Comparison of ENCODE assay signal across 19 mouse cellular contexts in the genomic region with DNA sequence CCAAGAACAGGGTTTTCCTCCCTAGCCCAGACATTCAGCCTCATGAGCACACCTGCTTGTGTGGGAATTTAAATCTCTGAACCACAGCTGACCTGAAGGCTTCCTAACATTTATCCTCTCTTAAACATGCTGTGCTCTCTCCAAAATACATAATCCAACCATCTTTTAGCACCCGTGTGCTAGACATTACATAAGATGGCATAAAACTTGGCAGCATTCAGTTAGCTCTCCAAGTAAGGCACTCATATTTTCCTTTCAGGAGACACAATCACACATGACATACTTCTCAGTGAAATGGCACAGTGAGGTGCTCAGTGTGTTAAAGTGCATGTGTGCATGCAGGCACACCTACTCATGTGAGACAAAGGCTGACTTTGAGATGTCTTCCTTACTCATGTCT. TPM values are rescaled to one million over a fixed set of nuclear protein-coding genes. Genes with fewer than 3 reads are reported as not detected.
DNase-seq lines count a peak whose midpoint lies in the region; ATAC-seq lines count a peak whose summit lies in the region.
"Had no signal": no experiment of that assay in that cellular context is flagged by ENCODE, and none has a peak within 500 bp of the region (broad histone marks: within the 10 kb centered on the region; RNA-seq: fewer than 3 reads in every experiment).

No protein-coding gene starts in this region.

- intact Hi-C loops in heart, postnatal 36 days (cut with DNase I) = no loop called here

- peak overlapping the region; percentile 41; the same call in 1 of the 2 replicates for H3K27ac ChIP-seq in heart, embryonic 11.5 days (ENCODE audit: low read depth, low read length)
- no peak overlapping the region for H3K27ac ChIP-seq in intestine, embryonic 14.5 days (ENCODE audit: low read depth)
- H3K27ac ChIP-seq in intestine, embryonic 16.5 days (ENCODE audit: low read length) = no peak overlapping the region
- H3K27ac ChIP-seq: forebrain, embryonic 13.5 days; hindbrain, embryonic 12.5 days; liver, embryonic 14.5 days; midbrain, embryonic 12.5 days; neural tube, embryonic 13.5 days had no signal

- H3K4me2 ChIP-seq in heart, embryonic 11.5 days = peak overlapping the region; percentile 34
- H3K4me2 ChIP-seq in intestine, embryonic 14.5 days (ENCODE audit: low read length) = no peak overlapping the region
- H3K4me2 ChIP-seq in intestine, embryonic 16.5 days (ENCODE audit: low read depth, low read length) = no peak overlapping the region
- H3K4me2 ChIP-seq: forebrain, embryonic 13.5 days; hindbrain, embryonic 12.5 days; kidney, embryonic 15.5 days; midbrain, embryonic 12.5 days; neural tube, embryonic 13.5 days had no signal

- no peak for ATAC-seq in heart, embryonic 11.5 days (replicated peaks; ENCODE audit: insufficient number of reproducible peaks, low FRiP score, low TSS enrichment)
- ATAC-seq in intestine, embryonic 14.5 days (replicated peaks; ENCODE audit: low FRiP score, low TSS enrichment, low read depth) = no peak
- ATAC-seq in intestine, embryonic 16.5 days = no peak
- ATAC-seq: forebrain, embryonic 13.5 days had no signal

- H3K9me3 ChIP-seq in heart, embryonic 11.5 days (replicated peaks; ENCODE audit: control insufficient read depth, low read length) = no peaks in the 10 kb centered on the region
- H3K9me3 ChIP-seq in intestine, embryonic 14.5 days (ENCODE audit: control insufficient read depth, low read length) = no peaks in the 10 kb centered on the region
- no peaks in the 10 kb centered on the region for H3K9me3 ChIP-seq in intestine, embryonic 16.5 days (ENCODE audit: control insufficient read depth, low read length)
- H3K9me3 ChIP-seq: forebrain, embryonic 13.5 days; hindbrain, embryonic 12.5 days; kidney, embryonic 15.5 days; midbrain, embryonic 12.5 days; neural tube, embryonic 13.5 days had no signal

- peaks cover 63% of the 10 kb centered on the region for H3K4me1 ChIP-seq in heart, embryonic 11.5 days (ENCODE audit: control insufficient read depth, insufficient read depth, low read length)
- peaks cover 33% of the 10 kb centered on the region for H3K4me1 ChIP-seq in intestine, embryonic 14.5 days (replicated peaks; ENCODE audit: control insufficient read depth, insufficient read depth, low read length)
- H3K4me1 ChIP-seq in intestine, embryonic 16.5 days (ENCODE audit: control insufficient read depth, insufficient read depth, low read length) = peaks cover 46% of the 10 kb centered on the region

- no peak for DNase-seq in heart, postnatal 36 days
- DNase-seq in intestine, embryonic 14.5 days (ENCODE audit: low spot score) = peak; percentile 3
- DNase-seq in lung, postnatal 36 days = peak; percentile 45
- no peak for DNase-seq in lung, postnatal 4 days
- DNase-seq in neural tube, embryonic 10.5 days (ENCODE audit: extremely low spot score, low spot score) = no peak
- no peak for DNase-seq in retina, postnatal 1 day
- DNase-seq: adrenal gland, adult 8-10 months; cerebellum, adult 9-11 months; gastrocnemius, postnatal 25 days; thymus, postnatal 14 days had no signal

- peaks cover 2% of the 10 kb centered on the region; the same call in 1 of the 2 replicates for H3K36me3 ChIP-seq in heart, embryonic 11.5 days (ENCODE audit: control insufficient read depth, insufficient read depth, low read length)
- no peaks in the 10 kb centered on the region for H3K36me3 ChIP-seq in intestine, embryonic 14.5 days (ENCODE audit: control insufficient read depth, insufficient read depth, low read length)
- H3K36me3 ChIP-seq in intestine, embryonic 16.5 days (ENCODE audit: control insufficient read depth, insufficient read depth, low read length) = no peaks in the 10 kb centered on the region
- H3K36me3 ChIP-seq: hindbrain, embryonic 12.5 days; kidney, embryonic 15.5 days; midbrain, embryonic 12.5 days; neural tube, embryonic 13.5 days had no signal

- H3K9ac ChIP-seq in heart, embryonic 11.5 days (ENCODE audit: low read depth, low read length) = no peak overlapping the region
- H3K9ac ChIP-seq in intestine, embryonic 14.5 days (ENCODE audit: low read length) = no peak overlapping the region
- H3K9ac ChIP-seq in intestine, embryonic 16.5 days (ENCODE audit: low read depth, low read length) = no peak overlapping the region
- H3K9ac ChIP-seq: forebrain, embryonic 13.5 days; hindbrain, embryonic 12.5 days; kidney, embryonic 15.5 days; liver, embryonic 14.5 days; midbrain, embryonic 12.5 days; neural tube, embryonic 13.5 days had no signal

- no peak overlapping the region for H3K4me3 ChIP-seq in heart, embryonic 11.5 days (ENCODE audit: low read depth, low read length)
- H3K4me3 ChIP-seq in intestine, embryonic 14.5 days (ENCODE audit: low read depth, low read length) = no peak overlapping the region
- no peak overlapping the region for H3K4me3 ChIP-seq in intestine, embryonic 16.5 days (ENCODE audit: low read length)
- H3K4me3 ChIP-seq: forebrain, embryonic 13.5 days; hindbrain, embryonic 12.5 days; kidney, embryonic 15.5 days; midbrain, embryonic 12.5 days; neural tube, embryonic 13.5 days had no signal

- WGBS in heart, embryonic 11.5 days (ENCODE audit: insufficient replicate concordance) = 89% methylated on average over 1 of the region's 1 CpGs
- 86% methylated on average over 1 of the region's 1 CpGs for WGBS in intestine, embryonic 14.5 days
- 80% methylated on average over 1 of the region's 1 CpGs for WGBS in intestine, embryonic 16.5 days

- H3K27me3 ChIP-seq in heart, embryonic 11.5 days (ENCODE audit: control insufficient read depth, insufficient read depth, low read length) = no peaks in the 10 kb centered on the region
- no peaks in the 10 kb centered on the region for H3K27me3 ChIP-seq in intestine, embryonic 14.5 days (replicated peaks; ENCODE audit: control insufficient read depth, insufficient read depth, low read length)
- H3K27me3 ChIP-seq in intestine, embryonic 16.5 days (replicated peaks; ENCODE audit: control insufficient read depth, insufficient read depth, low read length) = no peaks in the 10 kb centered on the region
- H3K27me3 ChIP-seq: forebrain, embryonic 13.5 days; hindbrain, embryonic 12.5 days; kidney, embryonic 15.5 days; midbrain, embryonic 12.5 days; neural tube, embryonic 13.5 days had no signal

RNA-seq across cellular contexts. Expression of gene Tmem245, which starts 4.7 kb away (rescaled TPM):
- 9.7 and 12.1 TPM in 2 replicates for polyA plus RNA-seq in heart, embryonic 11.5 days (2014; fragmentation: Nextera tagmentation; extraction: Ambion mirVana)
- 10 to 100 TPM; 66.0 to 79.2 TPM for total RNA-seq in heart, postnatal 36 days (2021)
- polyA plus RNA-seq in intestine, embryonic 14.5 days (2014; fragmentation: Nextera tagmentation; extraction: Ambion mirVana) = 11.1 and 11.4 TPM in 2 replicates
- 6.3 and 6.7 TPM in 2 replicates for polyA plus RNA-seq in intestine, embryonic 16.5 days (2015; fragmentation: Nextera tagmentation; extraction: Ambion mirVana)

RNA-seq across cellular contexts. Expression of gene Frrs1l, which starts 47.6 kb away (rescaled TPM):
- polyA plus RNA-seq in heart, embryonic 11.5 days (2014; fragmentation: Nextera tagmentation; extraction: Ambion mirVana) = 0.08 and 0.14 TPM in 2 replicates
- under 1 TPM; 0.05 to 0.11 TPM for total RNA-seq in heart, postnatal 36 days (2021)
- polyA plus RNA-seq in intestine, embryonic 14.5 days (2014; fragmentation: Nextera tagmentation; extraction: Ambion mirVana) = 1.2 and 1.4 TPM in 2 replicates
- polyA plus RNA-seq in intestine, embryonic 16.5 days (2015; fragmentation: Nextera tagmentation; extraction: Ambion mirVana) = 0.39 and 0.43 TPM in 2 replicates
- total RNA-seq: gastrocnemius, postnatal 25 days; megakaryocyte progenitor cell, adult 5-6 weeks had no signal

Comparison
In these comparisons a context has a peak if more than half of its experiments do, and no peak if none do; other contexts are left out.
1. DNase-seq: peak in intestine, embryonic 14.5 days (single experiment) and lung, postnatal 36 days (single experiment); none in heart, postnatal 36 days (0 of 2), lung, postnatal 4 days (0 of 2), neural tube, embryonic 10.5 days (single experiment) and retina, postnatal 1 day (single experiment).